Comparison of ENCODE assay signal across 8 mouse cellular contexts in the genomic region with DNA sequence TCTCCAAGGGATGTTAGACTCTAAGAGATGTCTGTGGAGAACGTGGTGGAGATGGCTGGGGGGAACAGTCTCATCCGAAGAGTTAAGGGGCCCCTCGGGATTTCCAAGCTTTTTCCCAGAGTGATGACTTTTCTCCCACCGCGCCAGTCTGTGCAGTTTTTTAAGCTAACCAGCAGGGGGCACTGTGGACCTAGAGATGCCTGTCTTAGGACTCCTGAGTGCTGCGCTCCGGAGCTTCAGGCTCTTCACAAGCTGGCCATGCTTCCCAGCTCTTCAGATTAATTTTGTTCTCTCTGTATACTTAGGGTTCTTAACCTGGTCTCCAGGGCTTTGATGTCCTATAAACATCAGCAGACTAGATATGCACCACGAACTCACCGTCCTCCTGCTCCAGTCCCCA. TPM values are rescaled to one million over a fixed set of nuclear protein-coding genes. Genes with fewer than 3 reads are reported as not detected.
DNase-seq lines count a peak whose midpoint lies in the region; ATAC-seq and TF ChIP-seq lines count a peak whose summit lies in the region.

No protein-coding gene starts in this region.

- no peak overlapping the region for H3K4me2 ChIP-seq in forebrain, embryonic 14.5 days (ENCODE audit: low read length)
- no peak overlapping the region for H3K4me2 ChIP-seq in lung, embryonic 14.5 days

- intact Hi-C loops in heart, postnatal 25 days (cut with DNase I), result loop anchor here (2.0 to 5.0 kb wide), 3 partner anchors 80 to 244 kb away; no protein-coding TSS in a partner anchor

- no peaks in the 10 kb centered on the region for H3K27me3 ChIP-seq in forebrain, embryonic 14.5 days (replicated peaks; ENCODE audit: control insufficient read depth, insufficient read depth, low read length)
- no peaks in the 10 kb centered on the region for H3K27me3 ChIP-seq in lung, embryonic 14.5 days (ENCODE audit: insufficient read depth, low read length)

- H3K27ac ChIP-seq in forebrain, embryonic 14.5 days (ENCODE audit: low read depth, low read length), result no peak overlapping the region
- H3K27ac ChIP-seq in lung, embryonic 14.5 days (ENCODE audit: low read depth), result no peak overlapping the region
- no peak overlapping the region for H3K27ac ChIP-seq in olfactory bulb, adult 2 months (ENCODE audit: insufficient read depth, low read depth, low read length)

- no peaks in the 10 kb centered on the region for H3K9me3 ChIP-seq in forebrain, embryonic 14.5 days (replicated peaks; ENCODE audit: control insufficient read depth, low read length)
- no peaks in the 10 kb centered on the region for H3K9me3 ChIP-seq in lung, embryonic 14.5 days (ENCODE audit: low read depth, low read length)

- peak; percentile 69 for ATAC-seq in forebrain, embryonic 14.5 days
- peak; percentile 48 for ATAC-seq in lung, embryonic 14.5 days (ENCODE audit: insufficient read depth)

- no peaks in the 10 kb centered on the region; the same call in 1 of the 2 replicates for H3K4me1 ChIP-seq in forebrain, embryonic 14.5 days (ENCODE audit: control insufficient read depth, insufficient read depth, low read length)
- peaks cover 3% of the 10 kb centered on the region; the same call in 1 of the 2 replicates for H3K4me1 ChIP-seq in lung, embryonic 14.5 days (ENCODE audit: insufficient read depth)
- H3K4me1 ChIP-seq in olfactory bulb, adult 2 months (ENCODE audit: control insufficient read depth, insufficient read depth, low read length), result no peaks in the 10 kb centered on the region

- H3K36me3 ChIP-seq in forebrain, embryonic 14.5 days (ENCODE audit: control insufficient read depth, insufficient read depth, low read length), result no peaks in the 10 kb centered on the region
- H3K36me3 ChIP-seq in lung, embryonic 14.5 days (ENCODE audit: insufficient read depth), result no peaks in the 10 kb centered on the region

- H3K4me3 ChIP-seq in forebrain, embryonic 14.5 days (ENCODE audit: low read depth, low read length), result no peak overlapping the region
- no peak overlapping the region for H3K4me3 ChIP-seq in lung, embryonic 14.5 days (ENCODE audit: low read depth, low read length)
- no peak overlapping the region for H3K4me3 ChIP-seq in olfactory bulb, adult 2 months (ENCODE audit: insufficient read depth, low read depth, low read length)

- DNase-seq in ES-CJ7 (ENCODE audit: low read depth, low spot score), result peak; percentile 96
- peak; percentile 75 for DNase-seq in c-Kit-positive CD71-positive TER-119-positive erythroid progenitor cells, embryonic 14.5 days (ENCODE audit: low spot score)
- peak; percentile 92 for DNase-seq in forebrain, embryonic 14.5 days (ENCODE audit: low spot score)
- peak; percentile 47 for DNase-seq in heart, postnatal 25 days (ENCODE audit: low spot score)
- peak; percentile 82 to 85 for DNase-seq in kidney, postnatal 4 days
- DNase-seq in lung, embryonic 14.5 days, result peak; percentile 94
- DNase-seq in testis, postnatal 14 days (ENCODE audit: low spot score), result peak; percentile 80

- peak; percentile 92 for TF ChIP-seq CTCF in lung, embryonic 14.5 days (IDR thresholded peaks at IDR 0.05; ENCODE audit: low read depth)
- TF ChIP-seq CTCF in olfactory bulb, adult 2 months (IDR thresholded peaks at IDR 0.05; ENCODE audit: insufficient read depth, low read depth, low read length), result peak; percentile 79

- 13% methylated on average over 9 of the region's 9 CpGs for WGBS in forebrain, embryonic 14.5 days
- 3% methylated on average over 9 of the region's 9 CpGs for WGBS in lung, embryonic 14.5 days
- 13% methylated on average over 9 of the region's 9 CpGs for WGBS in olfactory bulb, adult 2 months

- H3K9ac ChIP-seq in forebrain, embryonic 14.5 days (ENCODE audit: low read length), result no peak overlapping the region
- H3K9ac ChIP-seq in lung, embryonic 14.5 days, result no peak overlapping the region

- no peak for TF ChIP-seq POLR2A in olfactory bulb, adult 2 months (IDR thresholded peaks at IDR 0.05; ENCODE audit: insufficient read depth, low read depth, low read length)

RNA-seq across cellular contexts. Expression of gene Plekhg6, which starts 38.2 kb away (rescaled TPM):
- 0.16 TPM in 1 of 2 replicates, not detected in the other for polyA plus RNA-seq in forebrain, embryonic 14.5 days (2014; fragmentation: Nextera tagmentation; extraction: Ambion mirVana)
- not detected for total RNA-seq in heart, postnatal 25 days (2021)
- polyA plus RNA-seq in lung, embryonic 14.5 days (2014; fragmentation: Nextera tagmentation; extraction: Ambion mirVana), result 0.22 and 0.51 TPM in 2 replicates
- not detected in 2 replicates for polyA plus RNA-seq in olfactory bulb, adult 2 months (2012; ENCODE audit: insufficient read depth, insufficient read length, low replicate concordance, missing spikeins)
